Mouse (Mus musculus) brain, embryonic 14.5 days (tissue): Measurements from ENCODE around the gene Rmnd5b. TPM values are rescaled to one million over a fixed set of nuclear protein-coding genes. Genes with fewer than 3 reads are reported as not detected.

Experiments
- DNase-seq: peaks from one replicate; pipeline ENCODE4 v3.0.0-alpha.2; 2011; ENCODE audit warnings: low read depth
- CTCF ChIP-seq: fragments of 200-500 bp; IDR thresholded peaks from 2 replicates; pipeline ENCODE4 v1.5.1; 2012; ENCODE audit warnings: inconsistent platforms, mild to moderate bottlenecking, moderate library complexity, borderline replicate concordance; ENCODE audit not compliant: insufficient read depth, insufficient read length; ENCODE audit errors: extremely low read depth
- POLR2A ChIP-seq: fragments of 200-500 bp; IDR thresholded peaks from 2 replicates; pipeline ENCODE4 v1.6.1; 2012; ENCODE audit warnings: mild to moderate bottlenecking, inconsistent platforms, borderline replicate concordance; ENCODE audit not compliant: poor library complexity, insufficient read depth, insufficient read length, severe bottlenecking; ENCODE audit errors: extremely low read depth
- polyA plus RNA-seq: library from polyadenylated mRNA; depleted of rRNA; stranded (reverse); fragments of >200 nt; gene quantifications from 2 replicates; pipeline ENCODE4 v1.2.3, GENCODE M21; 2012; rRNA removed

Gene Rmnd5b
- polyA plus RNA-seq, 1 experiment, result 70.7 TPM

GRCm38 (mm10) chr11:51584057-51584430 lies 51.7 kb downstream of the Rmnd5b start:
- DNase-seq, result no peak
- TF ChIP-seq POLR2A (no peak), CTCF (no peak)

- TF ChIP-seq CTCF, result peak; percentile 65; the same call in 1 of the 2 replicates
- TF ChIP-seq POLR2A, result no peak
- peak; percentile 69 for DNase-seq
Observed at GRCm38 (mm10) chr11:51582713-51583112, 53.0 kb downstream of the Rmnd5b start.

GRCm38 (mm10) chr11:51579024-51579423 lies 56.7 kb downstream of the Rmnd5b start:
- no peak for DNase-seq
- TF ChIP-seq POLR2A (no peak), CTCF (no peak)

GRCm38 (mm10) chr11:51577587-51577986 lies 58.1 kb downstream of the Rmnd5b start:
- DNase-seq, result no peak
- TF ChIP-seq CTCF (no peak), POLR2A (no peak)

GRCm38 (mm10) chr11:51576454-51576853 lies 59.2 kb downstream of the Rmnd5b start:
- TF ChIP-seq POLR2A (no peak), CTCF (no peak)
- DNase-seq, result peak; percentile 59

Other genes starting within 250 kb of the Rmnd5b start
- gene Phykpl, start 51.1 kb downstream of the Rmnd5b start, polyA plus RNA-seq, result 6.6 and 9.3 TPM in 2 replicates
- gene Hnrnpab, start 29.0 kb downstream of the Rmnd5b start, polyA plus RNA-seq, result 597 and 651 TPM in 2 replicates
- gene Nhp2, start 16.2 kb downstream of the Rmnd5b start, polyA plus RNA-seq, result 69.2 and 78.5 TPM in 2 replicates
- 7.5 and 11.2 TPM in 2 replicates for gene N4bp3, start 14.9 kb upstream of the Rmnd5b start, polyA plus RNA-seq
- gene D930048N14Rik, start 15.1 kb upstream of the Rmnd5b start, polyA plus RNA-seq, result 2.1 and 2.3 TPM in 2 replicates
- gene 0610009B22Rik, start 53.0 kb upstream of the Rmnd5b start, polyA plus RNA-seq, result 44.6 and 59.5 TPM in 2 replicates
- gene Sec24a, start 127.7 kb upstream of the Rmnd5b start, polyA plus RNA-seq, result 8.3 and 13.9 TPM in 2 replicates
- 91.1 and 97.9 TPM in 2 replicates for gene Sar1b, start 127.8 kb upstream of the Rmnd5b start, polyA plus RNA-seq
- gene Jade2, start 221.8 kb upstream of the Rmnd5b start, polyA plus RNA-seq, result 0.93 and 1.1 TPM in 2 replicates